Mouse (Mus musculus) ES-Bruce4 (cell line): ENCODE results near the gene Gm10217. TPM values are rescaled to one million over a fixed set of nuclear protein-coding genes. Genes with fewer than 3 reads are reported as not detected.

Experiments used
- H3K27ac ChIP-seq: 2 replicates; pipeline ENCODE4 v1.5.1; 2012; ENCODE audit warnings: low read length, inconsistent platforms; ENCODE audit not compliant: insufficient read depth
- H3K27me3 ChIP-seq: 2 replicates; pipeline ENCODE4 v1.6.1; 2012; ENCODE audit warnings: mild to moderate bottlenecking, low read length, inconsistent platforms; ENCODE audit not compliant: control insufficient read depth, poor library complexity, insufficient read depth, severe bottlenecking
- H3K36me3 ChIP-seq: 2 replicates; pipeline ENCODE4 v1.6.1; 2012; ENCODE audit warnings: inconsistent platforms, mild to moderate bottlenecking, low read length, moderate library complexity; ENCODE audit not compliant: control insufficient read depth, poor library complexity, insufficient read depth, severe bottlenecking
- H3K4me1 ChIP-seq: one replicate; pipeline ENCODE4 v1.8.1; 2011; ENCODE audit warnings: low read length; ENCODE audit not compliant: control insufficient read depth, insufficient read depth
- H3K4me3 ChIP-seq: 2 replicates; pipeline ENCODE4 v1.5.1; 2011; ENCODE audit warnings: low read depth, mild to moderate bottlenecking, low read length
- H3K9ac ChIP-seq: 2 replicates; pipeline ENCODE4 v1.6.1; 2012; ENCODE audit warnings: low read depth, mild to moderate bottlenecking, inconsistent platforms; ENCODE audit not compliant: poor library complexity, severe bottlenecking
- H3K9me3 ChIP-seq: replicated peaks from 2 replicates; pipeline ENCODE4 v1.6.1; 2012; ENCODE audit warnings: mild to moderate bottlenecking, low read length, inconsistent platforms; ENCODE audit not compliant: control insufficient read depth, poor library complexity, insufficient read depth, severe bottlenecking
- CTCF ChIP-seq: IDR thresholded peaks from one replicate; pipeline ENCODE4 v1.8.1; 2011; ENCODE audit warnings: low read depth, low read length
- EP300 ChIP-seq: IDR thresholded peaks from 2 replicates; pipeline ENCODE4 v1.6.1; 2011; ENCODE audit warnings: low read depth, low read length; ENCODE audit not compliant: insufficient read depth
- POLR2A ChIP-seq: IDR thresholded peaks from one replicate; pipeline ENCODE4 v1.8.1; 2011; ENCODE audit warnings: low read length; ENCODE audit not compliant: insufficient read depth
- polyA plus RNA-seq: library from polyadenylated mRNA; stranded (reverse); fragments of >200 nt; gene quantifications from 2 replicates; pipeline ENCODE4 v1.2.4, GENCODE M21; 2011; ENCODE audit warnings: low read depth; ENCODE audit not compliant: missing spikeins, insufficient read depth, insufficient read length

Gene Gm10217
- polyA plus RNA-seq, 1 experiment = not detected

DNA sequence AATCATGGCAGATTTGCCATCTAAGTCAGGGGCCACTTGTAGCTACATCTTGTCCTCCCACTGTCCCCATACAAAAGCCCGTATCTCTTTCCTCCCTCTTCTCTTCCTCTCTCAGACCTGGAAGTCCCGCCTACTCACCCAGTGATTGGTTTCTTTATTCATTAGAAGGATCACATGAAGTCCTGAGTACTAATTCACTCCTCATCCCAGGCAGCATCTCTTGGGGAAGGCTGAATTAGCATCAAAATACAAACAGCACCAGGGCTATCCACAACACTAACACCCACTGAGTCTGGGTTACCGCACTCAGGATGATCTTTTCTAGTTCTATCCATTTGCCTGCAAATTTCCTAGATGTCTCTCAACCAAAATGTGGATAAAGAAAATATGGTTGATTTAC, 4.0 kb downstream of the Gm10217 start:
- Histone ChIP-seq H3K27ac (no peak overlapping the region), H3K9ac (no peak overlapping the region), H3K36me3 (no peaks in the 10 kb centered on the region), H3K9me3 (no peaks in the 10 kb centered on the region), H3K27me3 (no peaks in the 10 kb centered on the region; the same call in 1 of the 2 replicates), H3K4me1 (no peaks in the 10 kb centered on the region), H3K4me3 (no peak overlapping the region)
- TF ChIP-seq EP300 = no peak
- no peak for TF ChIP-seq POLR2A
- TF ChIP-seq CTCF = no peak

DNA sequence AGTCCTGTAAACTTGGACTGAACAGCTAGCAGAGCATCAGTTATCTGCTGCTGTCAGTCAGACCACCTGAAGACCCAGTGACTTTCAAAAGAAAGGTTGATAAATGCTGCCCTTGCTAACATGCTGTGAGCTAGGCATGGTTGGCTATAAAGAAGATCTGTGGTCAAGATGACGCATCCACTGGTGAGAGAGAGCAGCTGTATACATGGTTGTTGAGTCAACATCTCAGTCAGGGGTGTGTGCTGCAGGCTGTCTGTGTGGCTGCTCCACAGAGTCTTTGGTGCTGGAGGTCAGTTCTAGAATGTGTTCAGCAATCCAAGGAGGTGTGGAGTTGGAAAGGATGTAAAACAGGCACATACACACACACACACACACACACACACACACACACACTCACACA, 12.2 kb downstream of the Gm10217 start:
- TF ChIP-seq CTCF (no peak), POLR2A (no peak), EP300 (no peak)
- Histone ChIP-seq H3K27ac (no peak overlapping the region), H3K27me3 (no peaks in the 10 kb centered on the region)

DNA sequence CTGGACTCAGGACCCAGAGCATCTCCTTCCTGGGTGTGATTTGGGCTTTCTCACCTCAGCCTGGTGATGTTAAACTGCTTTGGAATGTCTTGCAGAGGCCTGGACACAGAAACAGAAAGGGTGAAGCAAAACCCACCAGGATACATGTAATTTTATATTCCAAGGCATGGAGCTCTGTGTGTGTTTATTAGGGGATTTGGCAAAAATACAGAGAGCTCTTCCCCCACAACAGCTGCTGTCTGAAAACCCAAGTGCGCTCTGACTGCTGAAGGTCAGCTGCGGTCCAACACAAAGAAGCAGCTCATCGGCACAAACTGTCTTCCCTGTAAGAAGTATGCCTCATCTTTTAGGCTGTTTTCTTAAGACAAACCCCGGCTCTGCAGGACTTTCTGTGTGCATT, 15.9 kb downstream of the Gm10217 start:
- H3K4me1 ChIP-seq = no peaks in the 10 kb centered on the region
- no peak overlapping the region for H3K9ac ChIP-seq
- TF ChIP-seq EP300 (no peak), POLR2A (no peak), CTCF (no peak)
- no peaks in the 10 kb centered on the region for H3K9me3 ChIP-seq
- no peaks in the 10 kb centered on the region for H3K36me3 ChIP-seq
- no peak overlapping the region for H3K4me3 ChIP-seq
- H3K27ac ChIP-seq = no peak overlapping the region
- H3K27me3 ChIP-seq = no peaks in the 10 kb centered on the region

More for the DNA sequence above, 12.2 kb downstream of the Gm10217 start:
- H3K36me3 ChIP-seq = no peaks in the 10 kb centered on the region
- no peak overlapping the region for H3K4me3 ChIP-seq
- H3K9me3 ChIP-seq = no peaks in the 10 kb centered on the region
- H3K4me1 ChIP-seq = no peaks in the 10 kb centered on the region
- no peak overlapping the region for H3K9ac ChIP-seq

DNA sequence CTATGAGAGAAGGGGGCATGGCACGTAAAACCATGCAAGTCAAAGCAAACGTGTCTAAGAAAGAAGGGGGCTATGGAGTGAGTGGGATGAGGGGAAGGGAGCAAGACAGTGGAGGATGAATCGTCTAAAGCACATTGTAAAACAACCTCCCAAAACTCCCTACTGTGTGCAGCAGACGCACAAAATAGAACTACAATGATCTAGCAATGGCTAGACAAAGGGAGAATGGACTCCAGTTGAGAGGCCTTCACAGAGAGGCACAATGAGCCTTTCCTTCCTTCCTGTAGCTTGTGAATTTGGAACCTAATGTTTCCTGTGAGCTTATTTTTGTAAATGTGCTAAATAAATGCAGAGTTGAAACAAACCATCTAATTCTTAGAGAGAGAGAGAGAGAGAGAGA, 22.7 kb downstream of the Gm10217 start:
- Histone ChIP-seq H3K27ac (no peak overlapping the region), H3K4me3 (no peak overlapping the region), H3K27me3 (no peaks in the 10 kb centered on the region; the same call in 1 of the 2 replicates), H3K9ac (no peak overlapping the region), H3K9me3 (no peaks in the 10 kb centered on the region), H3K4me1 (no peaks in the 10 kb centered on the region), H3K36me3 (no peaks in the 10 kb centered on the region)
- TF ChIP-seq CTCF = no peak
- no peak for TF ChIP-seq EP300
- no peak for TF ChIP-seq POLR2A

DNA sequence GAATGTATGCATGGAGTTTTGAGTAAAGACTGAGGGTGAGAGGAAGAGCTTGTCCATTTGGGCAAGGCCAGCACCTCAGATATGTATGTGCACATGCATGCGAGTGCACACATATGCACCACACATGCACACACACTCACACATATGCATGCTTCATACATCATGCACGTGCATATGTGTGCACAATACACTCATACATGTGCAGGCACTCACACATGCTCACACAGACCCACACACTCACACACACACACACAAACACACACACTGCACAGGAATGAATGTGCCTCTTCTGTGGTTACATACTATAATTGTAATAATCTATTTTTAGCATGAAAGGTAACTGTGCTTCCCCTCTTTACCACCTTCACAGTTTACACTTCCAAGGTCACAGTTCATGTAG, 35.1 kb downstream of the Gm10217 start:
- Histone ChIP-seq H3K9me3 (peaks cover 6% of the 10 kb centered on the region), H3K27me3 (no peaks in the 10 kb centered on the region), H3K4me1 (no peaks in the 10 kb centered on the region), H3K27ac (no peak overlapping the region), H3K4me3 (no peak overlapping the region), H3K36me3 (no peaks in the 10 kb centered on the region), H3K9ac (no peak overlapping the region)
- TF ChIP-seq POLR2A = no peak
- no peak for TF ChIP-seq EP300
- TF ChIP-seq CTCF = no peak

DNA sequence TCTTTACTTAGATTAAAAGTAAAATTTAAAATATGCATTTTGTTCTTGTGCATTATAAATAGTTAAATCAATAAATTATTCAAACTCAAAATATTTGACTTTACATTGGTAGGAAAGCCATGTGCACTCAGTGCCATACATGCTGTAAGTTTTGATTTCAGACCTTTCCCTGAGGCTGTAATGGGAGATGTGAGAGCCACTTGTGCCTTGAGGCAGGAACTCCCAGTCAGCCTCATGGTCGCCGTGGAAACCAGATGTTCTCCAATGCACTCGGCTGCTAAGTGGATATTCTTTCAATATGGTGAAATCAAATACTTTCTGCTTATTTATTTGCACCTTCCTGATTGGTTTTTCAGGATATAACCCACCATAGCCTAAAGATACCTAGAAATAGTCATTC, 35.6 kb downstream of the Gm10217 start:
- no peaks in the 10 kb centered on the region for H3K4me1 ChIP-seq
- H3K9me3 ChIP-seq = peaks cover 6% of the 10 kb centered on the region
- TF ChIP-seq POLR2A (no peak), EP300 (no peak), CTCF (no peak)
- no peak overlapping the region for H3K9ac ChIP-seq
- no peak overlapping the region for H3K27ac ChIP-seq
- H3K4me3 ChIP-seq = no peak overlapping the region
- H3K36me3 ChIP-seq = no peaks in the 10 kb centered on the region
- H3K27me3 ChIP-seq = no peaks in the 10 kb centered on the region

Other genes with a start within 250 kb of the Gm10217 start
- gene Fam155a, start 93.1 kb upstream of the Gm10217 start, polyA plus RNA-seq = not detected in 2 replicates
- 9.4 and 9.6 TPM in 2 replicates for gene Lig4, start 113.4 kb downstream of the Gm10217 start, polyA plus RNA-seq
- 20.1 and 20.7 TPM in 2 replicates for gene Abhd13, start 113.5 kb downstream of the Gm10217 start, polyA plus RNA-seq
- 0.37 TPM in 1 of 2 replicates, not detected in the other for gene Tnfsf13b, start 142.2 kb downstream of the Gm10217 start, polyA plus RNA-seq